Mouse (Mus musculus) forebrain, embryonic 14.5 days (tissue): ENCODE data around the gene Syt3. TPM values are rescaled to one million over a fixed set of nuclear protein-coding genes. Genes with fewer than 3 reads are reported as not detected.
A peak's percentile ranks its signal among the peaks of the same experiment; 100 is the strongest.

ENCODE experiments used
- ATAC-seq: fragments of 200-750 bp; cut with Nextera tagmentation; 2 replicates; pipeline ENCODE4 v1.8.0; 2017; ENCODE audit warnings: mild to moderate bottlenecking, moderate library complexity
- DNase-seq: peaks from one replicate; pipeline ENCODE4 v3.0.0-alpha.2; 2015; ENCODE audit warnings: low spot score
- H3K27ac ChIP-seq: fragments of 300-500 bp; sonication (generic); 2 replicates; pipeline ENCODE4 v1.5.1; 2014; ENCODE audit warnings: low read depth, mild to moderate bottlenecking, control low read depth, low read length, moderate library complexity
- H3K27me3 ChIP-seq: fragments of 300-500 bp; sonication (generic); replicated peaks from 2 replicates; pipeline ENCODE4 v1.6.1; 2014; ENCODE audit warnings: low read length, control low read depth, mixed read lengths; ENCODE audit not compliant: control insufficient read depth, insufficient read depth
- H3K36me3 ChIP-seq: fragments of 300-500 bp; sonication (generic); 2 replicates; pipeline ENCODE4 v1.6.1; 2014; ENCODE audit warnings: low read length, control low read depth; ENCODE audit not compliant: control insufficient read depth, insufficient read depth
- H3K4me1 ChIP-seq: fragments of 300-500 bp; sonication (generic); 2 replicates; pipeline ENCODE4 v1.6.1; 2014; ENCODE audit warnings: antibody characterized with exemption, low read length, control low read depth; ENCODE audit not compliant: control insufficient read depth, insufficient read depth
- H3K4me2 ChIP-seq: fragments of 300-500 bp; sonication (generic); 2 replicates; pipeline ENCODE4 v1.6.1; 2014; ENCODE audit warnings: mild to moderate bottlenecking, control low read depth, low read length
- H3K4me3 ChIP-seq: fragments of 300-500 bp; sonication (generic); 2 replicates; pipeline ENCODE4 v1.5.1; 2014; ENCODE audit warnings: low read depth, low read length, control low read depth
- H3K9ac ChIP-seq: fragments of 300-500 bp; sonication (generic); 2 replicates; pipeline ENCODE4 v1.6.1; 2014; ENCODE audit warnings: mild to moderate bottlenecking, low read length, control low read depth, moderate library complexity
- H3K9me3 ChIP-seq: fragments of 300-500 bp; sonication (generic); replicated peaks from 2 replicates; pipeline ENCODE4 v1.6.1; 2016; ENCODE audit warnings: low read length, control low read depth, mixed read lengths; ENCODE audit not compliant: control insufficient read depth
- WGBS: fragments of 180-500 bp; shearing (Covaris S2); extraction: QIAGEN DNeasy Blood & Tissue Kit; methylation state at CpG from one replicate; pipeline ENCODE4 v1.1.7; 2014; 5-methylcytosine and 5-hydroxymethylcytosine counted together
- polyA plus RNA-seq: library from polyadenylated mRNA; unstranded; fragments of >200 nt; fragmentation: Nextera tagmentation; extraction: Ambion mirVana; gene quantifications from 2 replicates; pipeline ENCODE4 v1.2.1, GENCODE M21; 2014

Gene Syt3
- polyA plus RNA-seq, 1 experiment from 2014 or later = 19.0 TPM

DNA sequence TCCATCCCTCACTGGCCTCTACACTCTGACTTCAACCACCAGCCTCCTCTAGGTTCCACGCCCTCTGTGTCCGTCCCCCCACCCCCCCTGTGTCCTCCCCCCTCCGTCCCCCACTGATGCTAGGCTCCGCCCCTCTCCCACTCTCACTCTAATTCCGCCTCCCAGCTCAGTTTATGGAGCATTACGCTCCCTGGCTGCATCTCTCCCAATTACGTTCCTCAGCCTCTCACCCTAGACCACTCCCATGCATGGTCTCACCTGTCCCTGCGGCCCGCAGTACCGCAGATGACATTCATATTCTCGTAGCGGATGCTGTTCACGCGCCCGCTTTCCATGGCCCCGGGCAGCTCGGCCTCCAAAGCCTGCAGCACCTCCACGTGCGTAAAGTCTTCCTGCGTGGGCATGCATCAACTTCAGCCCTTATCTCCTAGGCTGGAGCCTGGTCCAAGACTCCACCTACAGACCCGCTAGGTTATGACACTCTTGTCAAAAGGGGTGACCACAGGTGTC is 23.1 kb upstream of the Syt3 start:
- Histone ChIP-seq H3K36me3 (no peaks in the 10 kb centered on the region), H3K27me3 (peaks cover 27% of the 10 kb centered on the region), H3K27ac (peak overlapping the region; percentile 11; the same call in 1 of the 2 replicates), H3K4me3 (peak overlapping the region; percentile 47), H3K4me1 (peaks cover 13% of the 10 kb centered on the region), H3K9me3 (no peaks in the 10 kb centered on the region), H3K4me2 (peak overlapping the region; percentile 90), H3K9ac (peak overlapping the region; percentile 67; the same call in 1 of the 2 replicates)
- 8% methylated on average over 21 of the region's 21 CpGs for WGBS
- DNase-seq (peak; percentile 28), ATAC-seq (peak; percentile 4)

DNA sequence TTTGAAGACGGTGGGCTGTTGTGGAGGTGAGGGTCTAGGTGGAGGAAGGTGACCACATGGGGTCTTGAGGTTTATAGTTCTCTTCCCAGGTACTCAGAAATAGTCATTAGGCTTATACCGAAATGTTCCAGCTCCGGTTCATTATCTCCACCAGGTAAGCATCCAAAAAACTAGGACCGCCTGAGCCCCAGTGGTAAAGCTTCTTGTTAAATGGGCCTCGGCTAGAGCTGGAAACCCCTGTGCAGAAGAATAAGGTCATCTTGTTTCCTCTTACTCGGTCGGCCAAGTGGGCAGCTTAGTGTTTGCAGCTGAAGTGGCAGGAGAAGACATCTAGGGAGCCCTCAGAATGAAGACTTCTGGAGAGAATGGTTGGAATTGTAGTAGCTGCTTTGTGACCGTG is 11.2 kb upstream of the Syt3 start:
- DNase-seq (no peak), ATAC-seq (no peak)
- H3K36me3 ChIP-seq = no peaks in the 10 kb centered on the region
- no peaks in the 10 kb centered on the region for H3K27me3 ChIP-seq
- WGBS = 94% methylated on average over 8 of the region's 8 CpGs
- peaks cover 7% of the 10 kb centered on the region for H3K4me1 ChIP-seq
- H3K4me3 ChIP-seq = no peak overlapping the region
- H3K27ac ChIP-seq = no peak overlapping the region
- H3K9me3 ChIP-seq = no peaks in the 10 kb centered on the region
- H3K4me2 ChIP-seq = no peak overlapping the region
- H3K9ac ChIP-seq = no peak overlapping the region

DNA sequence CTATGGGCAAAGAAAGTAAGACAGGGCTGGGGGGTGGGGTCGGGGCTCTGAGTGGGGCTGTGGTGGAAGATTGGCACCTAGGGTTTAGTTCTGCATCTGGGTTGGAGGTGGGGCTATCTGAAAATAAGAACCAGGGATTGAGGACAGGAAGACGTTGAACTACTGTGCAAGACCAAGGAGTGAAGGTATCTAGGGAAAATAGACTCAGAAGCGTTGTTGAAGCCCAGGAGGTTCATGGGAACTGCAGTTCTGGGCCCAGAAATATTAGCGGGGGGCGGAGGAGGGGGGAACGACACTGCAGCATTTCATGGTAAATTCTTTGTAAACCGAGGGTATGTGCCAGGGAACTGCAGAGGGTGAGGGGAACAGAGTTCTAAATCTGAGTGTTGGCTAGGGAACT is 10.4 kb upstream of the Syt3 start:
- peaks cover 7% of the 10 kb centered on the region for H3K4me1 ChIP-seq
- DNase-seq (no peak), ATAC-seq (peak; percentile 37)
- no peaks in the 10 kb centered on the region for H3K27me3 ChIP-seq
- H3K9me3 ChIP-seq = no peaks in the 10 kb centered on the region
- no peak overlapping the region for H3K27ac ChIP-seq
- H3K36me3 ChIP-seq = no peaks in the 10 kb centered on the region
- peak overlapping the region; percentile 57 for H3K4me3 ChIP-seq
- WGBS = 15% methylated on average over 7 of the region's 7 CpGs
- H3K9ac ChIP-seq = peak overlapping the region; percentile 37; the same call in 1 of the 2 replicates
- H3K4me2 ChIP-seq = peak overlapping the region; percentile 80

DNA sequence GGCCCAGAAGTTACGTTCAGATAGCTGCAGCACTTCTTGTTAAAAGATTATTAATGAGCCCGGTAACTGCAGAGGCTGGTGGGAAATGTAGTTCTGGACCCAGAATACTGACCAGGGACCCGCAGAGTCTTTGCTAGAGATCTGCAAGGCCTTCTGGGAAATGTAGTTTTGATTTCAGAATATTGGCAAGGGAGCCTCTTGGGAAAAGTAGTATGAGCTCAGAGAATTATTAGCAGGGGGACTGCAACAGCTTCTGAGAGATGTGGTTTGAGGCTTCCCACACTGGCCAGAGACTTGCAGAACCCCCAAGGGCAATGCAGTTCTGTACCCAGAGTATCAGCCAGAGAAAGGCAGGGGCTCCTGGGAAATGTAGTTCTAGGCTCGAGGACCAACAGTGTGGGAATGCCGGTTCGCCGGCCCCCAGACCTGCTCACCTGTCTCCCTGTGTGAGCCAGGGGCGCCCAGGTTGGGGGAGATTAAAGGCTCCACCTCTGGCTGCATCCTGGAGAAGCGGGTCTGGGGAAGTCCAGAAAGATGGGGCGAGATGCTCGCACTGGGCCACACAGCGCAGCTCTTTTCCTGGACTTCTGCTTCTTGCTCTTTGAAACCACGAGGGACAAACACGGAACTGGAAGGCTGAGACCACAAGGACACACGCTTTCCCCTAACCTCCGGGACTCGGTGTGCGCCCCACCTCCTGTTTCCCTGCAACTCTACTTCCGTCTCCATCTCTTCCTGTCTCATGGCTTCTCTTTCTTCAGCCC is 9.8 kb upstream of the Syt3 start:
- H3K9ac ChIP-seq = peak overlapping the region; percentile 71
- no peaks in the 10 kb centered on the region for H3K36me3 ChIP-seq
- H3K4me3 ChIP-seq = peak overlapping the region; percentile 57
- H3K4me2 ChIP-seq = peak overlapping the region; percentile 80
- under 1% methylated on average over 19 of the region's 19 CpGs for WGBS
- no peaks in the 10 kb centered on the region for H3K27me3 ChIP-seq
- peak; percentile 98 for DNase-seq
- peak overlapping the region; percentile 67 for H3K27ac ChIP-seq
- ATAC-seq = peak; percentile 93
- peaks cover 7% of the 10 kb centered on the region for H3K4me1 ChIP-seq
- no peaks in the 10 kb centered on the region for H3K9me3 ChIP-seq

DNA sequence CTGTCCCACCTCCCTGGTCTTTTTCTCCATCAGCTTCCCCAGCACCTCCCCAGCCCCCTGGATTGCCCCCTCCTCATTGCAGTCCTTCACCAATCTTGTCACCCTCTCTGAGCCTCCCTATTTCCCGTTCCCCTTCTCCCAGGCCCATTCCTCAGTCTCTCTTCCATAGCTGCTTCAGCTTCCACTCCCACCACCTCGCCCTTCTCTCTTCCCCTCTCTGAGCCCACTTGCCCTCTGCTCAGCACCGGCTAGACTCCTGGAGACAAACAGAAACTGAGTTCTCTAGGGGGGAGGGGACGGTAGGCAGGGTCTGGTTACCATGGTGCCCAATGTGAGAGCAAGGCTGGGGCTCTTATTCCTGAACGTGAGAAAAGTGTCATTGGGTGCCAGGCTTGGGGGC is 9.1 kb upstream of the Syt3 start:
- Histone ChIP-seq H3K27ac (peak overlapping the region; percentile 67; the same call in 1 of the 2 replicates), H3K9me3 (no peaks in the 10 kb centered on the region), H3K36me3 (no peaks in the 10 kb centered on the region), H3K4me1 (peaks cover 7% of the 10 kb centered on the region), H3K4me3 (peak overlapping the region; percentile 57), H3K27me3 (no peaks in the 10 kb centered on the region), H3K9ac (peak overlapping the region; percentile 71), H3K4me2 (peak overlapping the region; percentile 80)
- peak; percentile 35; the same call in 1 of the 2 replicates for ATAC-seq
- WGBS = under 1% methylated on average over 5 of the region's 5 CpGs
- peak; percentile 62 for DNase-seq

DNA sequence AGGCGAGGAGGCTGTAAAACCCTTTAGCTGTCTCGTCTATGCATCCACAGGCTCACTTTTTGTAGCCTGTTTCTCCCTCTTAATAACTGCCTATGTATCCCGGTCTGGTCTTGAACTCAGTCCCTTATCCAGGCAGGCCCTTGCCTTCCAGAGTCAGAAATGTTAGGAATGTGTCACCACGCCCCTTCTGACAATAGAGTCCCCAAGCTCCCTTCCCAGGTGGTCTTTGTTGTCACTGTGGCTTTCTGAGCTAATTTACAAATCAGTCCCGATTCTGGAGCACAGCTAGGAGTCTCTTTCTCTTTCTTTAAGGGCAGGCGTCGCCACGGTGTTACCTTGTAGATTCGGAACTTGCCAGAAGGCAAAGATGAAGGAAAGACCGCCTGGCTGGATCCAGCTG is 8.7 kb upstream of the Syt3 start:
- no peaks in the 10 kb centered on the region for H3K9me3 ChIP-seq
- H3K4me2 ChIP-seq = peak overlapping the region; percentile 80
- 4% methylated on average over 10 of the region's 10 CpGs for WGBS
- no peaks in the 10 kb centered on the region for H3K36me3 ChIP-seq
- H3K4me1 ChIP-seq = peaks cover 7% of the 10 kb centered on the region
- no peak for ATAC-seq
- H3K27ac ChIP-seq = no peak overlapping the region
- no peaks in the 10 kb centered on the region for H3K27me3 ChIP-seq
- peak overlapping the region; percentile 71; the same call in 1 of the 2 replicates for H3K9ac ChIP-seq
- H3K4me3 ChIP-seq = peak overlapping the region; percentile 57
- DNase-seq = no peak

DNA sequence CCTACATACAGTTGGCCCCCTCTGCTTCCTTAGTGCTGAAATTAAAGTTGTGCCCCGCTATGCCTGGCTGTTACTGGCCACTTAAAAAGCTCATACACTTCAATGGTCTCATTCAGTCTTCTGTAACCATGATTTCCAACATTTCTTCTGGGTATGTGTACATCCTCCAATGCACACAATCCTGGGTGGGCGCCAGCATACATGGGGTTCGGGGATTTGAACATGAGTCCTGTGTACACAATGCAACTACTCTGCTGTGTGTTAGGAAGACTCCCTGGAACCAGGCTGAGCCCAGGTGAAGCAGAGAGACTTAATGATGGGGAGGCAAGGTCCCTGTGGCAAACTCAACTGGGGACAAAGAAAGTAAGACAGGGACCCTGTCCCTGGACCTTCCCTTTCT is 8.1 kb upstream of the Syt3 start:
- WGBS = 54% methylated on average over 3 of the region's 3 CpGs
- no peak for ATAC-seq

DNA sequence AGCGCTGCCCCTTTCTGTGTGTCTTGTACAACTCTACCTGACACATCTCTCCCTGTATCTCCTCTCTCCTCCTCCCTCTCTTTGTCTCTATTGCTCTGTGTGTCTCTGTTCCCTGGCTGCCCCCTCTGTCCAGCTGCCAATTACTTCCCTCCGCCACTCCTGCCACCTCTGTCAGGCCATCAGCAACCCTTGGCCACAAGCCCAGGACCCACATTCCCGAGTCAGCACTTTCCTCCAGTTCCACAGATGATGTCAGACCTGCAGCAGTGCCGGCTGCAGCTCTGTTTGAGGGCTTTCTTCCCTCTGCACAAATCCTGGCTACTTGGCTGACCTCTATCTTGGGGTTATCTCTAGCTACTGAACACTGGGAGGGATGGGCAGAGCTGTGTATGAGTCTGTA is 5.6 kb upstream of the Syt3 start:
- H3K9me3 ChIP-seq = no peaks in the 10 kb centered on the region
- peak; percentile 51 for DNase-seq

More for the DNA sequence above, 8.1 kb upstream of the Syt3 start:
- Histone ChIP-seq H3K9ac (no peak overlapping the region), H3K27me3 (no peaks in the 10 kb centered on the region), H3K4me2 (no peak overlapping the region), H3K4me3 (no peak overlapping the region), H3K4me1 (peaks cover 7% of the 10 kb centered on the region), H3K9me3 (no peaks in the 10 kb centered on the region), H3K36me3 (no peaks in the 10 kb centered on the region), H3K27ac (no peak overlapping the region)
- no peak for DNase-seq

DNA sequence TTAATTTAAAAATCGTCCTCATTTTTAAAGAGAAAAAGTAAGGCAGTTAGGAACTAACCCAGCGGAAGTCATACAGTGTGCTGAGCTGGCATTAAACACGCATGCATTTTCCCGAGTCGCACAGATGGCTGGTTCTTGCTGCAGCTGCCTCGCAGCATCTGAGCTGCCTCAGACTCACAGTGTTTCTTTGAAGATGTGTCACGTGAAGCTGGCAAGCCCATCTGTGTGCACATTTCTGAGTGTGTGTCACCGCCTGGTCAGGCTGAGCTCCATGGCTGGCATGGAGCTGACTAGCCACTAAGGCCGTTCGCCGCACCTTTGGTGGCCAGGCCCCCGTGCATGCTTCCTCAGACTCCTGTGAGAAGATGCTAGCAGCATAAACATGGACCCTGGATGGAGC is 1.4 kb upstream of the Syt3 start:
- H3K9ac ChIP-seq = peak overlapping the region; percentile 30; the same call in 1 of the 2 replicates
- peak overlapping the region; percentile 94 for H3K27ac ChIP-seq
- no peaks in the 10 kb centered on the region for H3K9me3 ChIP-seq
- WGBS = 62% methylated on average over 12 of the region's 12 CpGs
- no peak overlapping the region for H3K4me3 ChIP-seq
- no peaks in the 10 kb centered on the region for H3K27me3 ChIP-seq
- ATAC-seq (peak; percentile 82), DNase-seq (peak; percentile 94)
- H3K4me1 ChIP-seq = peaks cover 6% of the 10 kb centered on the region; the same call in 1 of the 2 replicates
- H3K36me3 ChIP-seq = no peaks in the 10 kb centered on the region
- no peak overlapping the region; the same call in 1 of the 2 replicates for H3K4me2 ChIP-seq

More for the DNA sequence above, 5.6 kb upstream of the Syt3 start:
- H3K27ac ChIP-seq = no peak overlapping the region
- no peak overlapping the region for H3K4me3 ChIP-seq
- no peaks in the 10 kb centered on the region for H3K36me3 ChIP-seq
- H3K9ac ChIP-seq = no peak overlapping the region
- H3K27me3 ChIP-seq = no peaks in the 10 kb centered on the region
- H3K4me2 ChIP-seq = no peak overlapping the region
- peaks cover 9% of the 10 kb centered on the region for H3K4me1 ChIP-seq
- 30% methylated on average over 4 of the region's 4 CpGs for WGBS
- ATAC-seq = no peak
